Mouse (Mus musculus): ENCODE data around the gene Hoxd11.

- TF ChIP-seq CTCF (IDR thresholded peaks at IDR 0.05; ENCODE audit: control insufficient read depth, insufficient read depth, insufficient replicate concordance, low read depth, low read length) (no peak), POLR2A (IDR thresholded peaks at IDR 0.05; ENCODE audit: control insufficient read depth, low read depth, low read length) (no peak)
These were observed 52.6 kb downstream of the Hoxd11 start for GRCm38 (mm10) chr2:74731799-74732512.
